Mouse (Mus musculus): ENCODE results near the gene Dpm3.

Gene Dpm3

GRCm38 (mm10) chr3:89270891-89271290 lies 11.7 kb downstream of the Dpm3 start:
- DNase-seq = peak; percentile 52

- peak; percentile 70 for DNase-seq
These were observed 12.6 kb downstream of the Dpm3 start for GRCm38 (mm10) chr3:89271760-89272159.

GRCm38 (mm10) chr3:89276061-89276460 lies 16.9 kb downstream of the Dpm3 start:
- DNase-seq = no peak

GRCm38 (mm10) chr3:89277281-89278021 lies 18.3 kb downstream of the Dpm3 start:
- DNase-seq = peak; percentile 59

GRCm38 (mm10) chr3:89278107-89278506 lies 18.9 kb downstream of the Dpm3 start:
- peak; percentile 82 for DNase-seq

- no peak for DNase-seq
These were observed 19.5 kb downstream of the Dpm3 start for GRCm38 (mm10) chr3:89278643-89279042.

- DNase-seq = peak; percentile 95
These were observed 20.2 kb downstream of the Dpm3 start for GRCm38 (mm10) chr3:89279153-89279890.

- DNase-seq = no peak
These were observed 21.0 kb downstream of the Dpm3 start for GRCm38 (mm10) chr3:89280050-89280605.

GRCm38 (mm10) chr3:89280606-89281511 lies 21.7 kb downstream of the Dpm3 start, which contains the start of gene Efna1:
Gene Efna1, minus strand, starts transcription at chr3:89281142.
- DNase-seq = peak; percentile 82

GRCm38 (mm10) chr3:89281579-89282290 lies 22.6 kb downstream of the Dpm3 start:
- DNase-seq = peak; percentile 93

- no peak for DNase-seq
These were observed 23.1 kb downstream of the Dpm3 start for GRCm38 (mm10) chr3:89282291-89282643.

- DNase-seq = no peak
These were observed 25.1 kb downstream of the Dpm3 start for GRCm38 (mm10) chr3:89284261-89284660.

- no peak for DNase-seq
These were observed 26.4 kb downstream of the Dpm3 start for GRCm38 (mm10) chr3:89285526-89285925.

- DNase-seq = no peak
These were observed 28.1 kb downstream of the Dpm3 start for GRCm38 (mm10) chr3:89287286-89287685.

- peak; percentile 42 for DNase-seq
These were observed 29.4 kb downstream of the Dpm3 start for GRCm38 (mm10) chr3:89288503-89288928.

- no peak for DNase-seq
These were observed 32.7 kb downstream of the Dpm3 start for GRCm38 (mm10) chr3:89291874-89292273.

- no peak for DNase-seq
These were observed 33.1 kb downstream of the Dpm3 start for GRCm38 (mm10) chr3:89292303-89292702.

GRCm38 (mm10) chr3:89293247-89293918 lies 34.2 kb downstream of the Dpm3 start:
- no peak for DNase-seq

- DNase-seq = no peak
These were observed 35.0 kb downstream of the Dpm3 start for GRCm38 (mm10) chr3:89294195-89294594.

- no peak for DNase-seq
These were observed 36.6 kb downstream of the Dpm3 start for GRCm38 (mm10) chr3:89295685-89296230.

GRCm38 (mm10) chr3:89296761-89297396 lies 37.7 kb downstream of the Dpm3 start:
- DNase-seq = no peak
